Mouse (Mus musculus): ENCODE measurements around the gene Ddx17. TPM values are rescaled to one million over a fixed set of nuclear protein-coding genes. Genes with fewer than 3 reads are reported as not detected.

Gene Ddx17
- polyA plus RNA-seq, 1 experiment from 2014 or later: 38.6 TPM

GRCm38 (mm10) chr15:79511553-79512320 lies 34.8 kb downstream of the Ddx17 start:
- no peak for TF ChIP-seq CTCF (IDR thresholded peaks at IDR 0.05; ENCODE audit: low read depth)
- peak overlapping the region; percentile 66 for H3K4me2 ChIP-seq (ENCODE audit: low read length)
- no peaks in the 10 kb centered on the region for H3K9me3 ChIP-seq (replicated peaks; ENCODE audit: low read length)
- H3K27me3 ChIP-seq (ENCODE audit: insufficient read depth, low read length): peaks cover 21% of the 10 kb centered on the region
- DNase-seq (ENCODE audit: low spot score): peak; percentile 83
- no peak overlapping the region for H3K27ac ChIP-seq
- H3K9ac ChIP-seq (ENCODE audit: low read depth, low read length): 0 out of 2 replicates have a peak overlapping the region, but pooled peaks have one; percentile 13
- H3K4me1 ChIP-seq (replicated peaks; ENCODE audit: insufficient read depth, low read length): 0 out of 2 replicates have a peak, but pooled peaks cover 6% of the 10 kb centered on the region
- 2% methylated on average over 61 of the region's 61 CpGs for WGBS
- peak overlapping the region; percentile 32 for H3K4me3 ChIP-seq (replicated peaks; ENCODE audit: low read depth, low read length)
- H3K36me3 ChIP-seq (ENCODE audit: insufficient read depth, low read length): no peaks in the 10 kb centered on the region
- peak; percentile 73 for ATAC-seq (replicated peaks; ENCODE audit: low FRiP score, low read depth)

DNA sequence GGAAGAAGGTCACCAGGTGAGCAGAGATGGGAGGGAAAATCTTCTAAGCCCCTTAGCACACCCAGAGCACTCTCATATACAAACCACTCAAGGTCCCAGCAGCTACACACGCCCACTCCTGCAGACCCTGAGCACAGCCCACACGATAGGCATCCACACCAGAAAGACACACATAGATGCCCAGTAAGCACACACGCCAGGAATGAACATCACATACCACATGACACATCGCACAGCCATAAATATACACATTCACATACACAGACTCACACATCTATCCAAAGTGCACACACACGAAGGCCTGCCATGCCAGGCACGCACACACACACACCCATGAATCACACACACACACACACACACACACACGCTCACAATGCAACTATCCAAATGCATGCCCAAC lies 36.1 kb downstream of the Ddx17 start:
- Histone ChIP-seq H3K9me3 (replicated peaks; ENCODE audit: low read length) (no peaks in the 10 kb centered on the region), H3K27me3 (ENCODE audit: insufficient read depth, low read length) (peaks cover 29% of the 10 kb centered on the region), H3K4me3 (replicated peaks; ENCODE audit: low read depth, low read length) (no peak overlapping the region), H3K36me3 (ENCODE audit: insufficient read depth, low read length) (no peaks in the 10 kb centered on the region), H3K9ac (ENCODE audit: low read depth, low read length) (no peak overlapping the region), H3K4me2 (ENCODE audit: low read length) (no peak overlapping the region), H3K4me1 (replicated peaks; ENCODE audit: insufficient read depth, low read length) (peaks cover 7% of the 10 kb centered on the region; the same call in 1 of the 2 replicates), H3K27ac (no peak overlapping the region)
- 86% methylated on average over 7 of the region's 7 CpGs for WGBS
- DNase-seq (ENCODE audit: low spot score): no peak
- no peak for TF ChIP-seq CTCF (IDR thresholded peaks at IDR 0.05; ENCODE audit: low read depth)
- no peak for ATAC-seq (replicated peaks; ENCODE audit: low FRiP score, low read depth)

GRCm38 (mm10) chr15:79509998-79510397 lies 36.5 kb downstream of the Ddx17 start:
- H3K4me1 ChIP-seq (replicated peaks; ENCODE audit: insufficient read depth, low read length): peaks cover 7% of the 10 kb centered on the region; the same call in 1 of the 2 replicates
- H3K4me3 ChIP-seq (replicated peaks; ENCODE audit: low read depth, low read length): no peak overlapping the region
- H3K27me3 ChIP-seq (ENCODE audit: insufficient read depth, low read length): peaks cover 32% of the 10 kb centered on the region
- no peaks in the 10 kb centered on the region for H3K9me3 ChIP-seq (replicated peaks; ENCODE audit: low read length)
- H3K9ac ChIP-seq (ENCODE audit: low read depth, low read length): no peak overlapping the region
- ATAC-seq (replicated peaks; ENCODE audit: low FRiP score, low read depth): no peak
- H3K36me3 ChIP-seq (ENCODE audit: insufficient read depth, low read length): no peaks in the 10 kb centered on the region
- DNase-seq (ENCODE audit: low spot score): no peak
- WGBS: 37% methylated on average over 6 of the region's 6 CpGs
- no peak overlapping the region for H3K4me2 ChIP-seq (ENCODE audit: low read length)
- no peak for TF ChIP-seq CTCF (IDR thresholded peaks at IDR 0.05; ENCODE audit: low read depth)
- no peak overlapping the region for H3K27ac ChIP-seq

- Histone ChIP-seq H3K27me3 (ENCODE audit: insufficient read depth, low read length) (peaks cover 49% of the 10 kb centered on the region), H3K4me2 (ENCODE audit: low read length) (no peak overlapping the region), H3K36me3 (ENCODE audit: insufficient read depth, low read length) (no peaks in the 10 kb centered on the region), H3K9ac (ENCODE audit: low read depth, low read length) (no peak overlapping the region), H3K27ac (no peak overlapping the region), H3K9me3 (replicated peaks; ENCODE audit: low read length) (no peaks in the 10 kb centered on the region), H3K4me3 (replicated peaks; ENCODE audit: low read depth, low read length) (no peak overlapping the region), H3K4me1 (replicated peaks; ENCODE audit: insufficient read depth, low read length) (peaks cover 13% of the 10 kb centered on the region; the same call in 1 of the 2 replicates)
- TF ChIP-seq CTCF (IDR thresholded peaks at IDR 0.05; ENCODE audit: low read depth): no peak
- ATAC-seq (replicated peaks; ENCODE audit: low FRiP score, low read depth) (no peak), DNase-seq (ENCODE audit: low spot score) (no peak)
- 50% methylated on average over 31 of the region's 31 CpGs for WGBS
Measured at GRCm38 (mm10) chr15:79507055-79507828, 39.3 kb downstream of the Ddx17 start.

GRCm38 (mm10) chr15:79506460-79506859 lies 40.1 kb downstream of the Ddx17 start:
- peak overlapping the region; percentile 99; the same call in 1 of the 2 replicates for H3K4me2 ChIP-seq (ENCODE audit: low read length)
- WGBS: 27% methylated on average over 7 of the region's 7 CpGs
- TF ChIP-seq CTCF (IDR thresholded peaks at IDR 0.05; ENCODE audit: low read depth): no peak
- DNase-seq (ENCODE audit: low spot score) (no peak), ATAC-seq (replicated peaks; ENCODE audit: low FRiP score, low read depth) (no peak)
- H3K9ac ChIP-seq (ENCODE audit: low read depth, low read length): no peak overlapping the region
- H3K36me3 ChIP-seq (ENCODE audit: insufficient read depth, low read length): no peaks in the 10 kb centered on the region
- peak overlapping the region; percentile 55; the same call in 1 of the 2 replicates for H3K4me3 ChIP-seq (replicated peaks; ENCODE audit: low read depth, low read length)
- H3K27ac ChIP-seq: no peak overlapping the region
- no peaks in the 10 kb centered on the region for H3K9me3 ChIP-seq (replicated peaks; ENCODE audit: low read length)
- H3K27me3 ChIP-seq (ENCODE audit: insufficient read depth, low read length): peaks cover 51% of the 10 kb centered on the region
- H3K4me1 ChIP-seq (replicated peaks; ENCODE audit: insufficient read depth, low read length): peaks cover 10% of the 10 kb centered on the region; the same call in 1 of the 2 replicates

DNA sequence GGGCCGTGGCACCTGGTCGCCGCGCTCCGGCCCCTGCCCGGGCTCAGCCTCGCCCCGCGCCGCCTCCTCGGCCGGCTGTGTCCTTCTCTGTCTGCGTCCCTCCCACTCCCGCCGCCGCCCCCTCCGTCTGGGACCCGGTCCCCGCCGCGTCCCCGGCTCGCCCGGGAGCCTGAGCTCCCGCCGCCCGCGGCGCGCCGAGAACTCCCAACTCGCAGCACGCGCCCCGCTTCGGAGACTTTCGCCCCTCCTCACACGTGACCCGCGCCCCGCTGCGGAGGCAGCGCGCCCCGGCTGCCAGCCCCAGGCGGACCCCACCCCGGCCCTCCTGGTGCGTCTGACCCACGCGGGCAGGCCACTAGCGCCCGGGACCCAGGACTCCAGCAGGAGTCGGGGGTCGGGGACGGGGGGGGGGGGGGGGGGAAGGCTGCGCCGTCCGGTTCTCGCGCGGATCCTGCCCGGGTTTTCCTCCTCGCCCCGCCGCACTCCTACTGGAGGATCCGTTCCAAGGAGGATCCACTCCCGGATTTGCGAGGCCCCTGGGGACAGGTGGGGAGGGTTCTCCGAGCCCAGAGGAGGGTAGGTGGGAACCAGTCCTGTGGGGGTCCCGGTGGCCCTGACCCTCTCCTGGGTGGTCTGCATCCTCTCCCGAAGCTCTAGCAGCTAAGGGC lies 40.8 kb downstream of the Ddx17 start:
- ATAC-seq (replicated peaks; ENCODE audit: low FRiP score, low read depth): peak; percentile 49
- TF ChIP-seq CTCF (IDR thresholded peaks at IDR 0.05; ENCODE audit: low read depth): no peak
- peak overlapping the region; percentile 55 for H3K4me3 ChIP-seq (replicated peaks; ENCODE audit: low read depth, low read length)
- peak overlapping the region; percentile 99 for H3K4me2 ChIP-seq (ENCODE audit: low read length)
- H3K9me3 ChIP-seq (replicated peaks; ENCODE audit: low read length): no peaks in the 10 kb centered on the region
- peaks cover 49% of the 10 kb centered on the region for H3K27me3 ChIP-seq (ENCODE audit: insufficient read depth, low read length)
- peaks cover 10% of the 10 kb centered on the region; the same call in 1 of the 2 replicates for H3K4me1 ChIP-seq (replicated peaks; ENCODE audit: insufficient read depth, low read length)
- 1% methylated on average over 51 of the region's 71 CpGs for WGBS
- peak; percentile 61 for DNase-seq (ENCODE audit: low spot score)
- no peak overlapping the region for H3K27ac ChIP-seq
- peak overlapping the region; percentile 62 for H3K9ac ChIP-seq (ENCODE audit: low read depth, low read length)
- H3K36me3 ChIP-seq (ENCODE audit: insufficient read depth, low read length): no peaks in the 10 kb centered on the region
